Mouse (Mus musculus) G1E-ER4 (cell line): ENCODE results near the gene Vsir. TPM values are rescaled to one million over a fixed set of nuclear protein-coding genes. Genes with fewer than 3 reads are reported as not detected.

Experiments used
- GATA1 ChIP-seq: IDR thresholded peaks from one replicate; pipeline ENCODE4 v1.8.0; 2012; ENCODE audit warnings: low read length, inconsistent platforms
- polyA plus RNA-seq: library from polyadenylated mRNA; stranded (reverse); fragments of >175 nt; gene quantifications from 2 replicates; pipeline ENCODE4 v1.2.3, GENCODE M21; 2012

Gene Vsir
- polyA plus RNA-seq, 1 experiment, result not detected

DNA sequence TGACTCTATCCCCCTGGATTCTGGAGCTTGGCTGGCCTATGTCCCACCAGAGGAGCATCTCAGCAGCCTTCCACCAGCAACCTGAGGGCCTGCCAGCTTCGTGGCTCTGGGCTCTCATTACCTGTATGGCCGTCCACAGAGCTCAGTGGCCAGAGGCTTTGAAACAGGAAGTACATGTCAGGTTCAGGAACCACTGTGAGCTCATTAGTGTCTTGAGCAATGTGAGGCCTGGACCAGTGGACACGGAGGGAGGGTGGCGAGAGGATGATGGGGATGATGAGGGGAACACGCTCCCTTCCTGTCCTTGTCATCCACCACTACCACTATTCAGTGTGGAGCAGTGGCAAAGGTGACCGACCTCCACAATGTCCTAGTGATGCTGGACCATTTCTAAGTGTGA, 22.8 kb downstream of the Vsir start:
- no peak for TF ChIP-seq GATA1

DNA sequence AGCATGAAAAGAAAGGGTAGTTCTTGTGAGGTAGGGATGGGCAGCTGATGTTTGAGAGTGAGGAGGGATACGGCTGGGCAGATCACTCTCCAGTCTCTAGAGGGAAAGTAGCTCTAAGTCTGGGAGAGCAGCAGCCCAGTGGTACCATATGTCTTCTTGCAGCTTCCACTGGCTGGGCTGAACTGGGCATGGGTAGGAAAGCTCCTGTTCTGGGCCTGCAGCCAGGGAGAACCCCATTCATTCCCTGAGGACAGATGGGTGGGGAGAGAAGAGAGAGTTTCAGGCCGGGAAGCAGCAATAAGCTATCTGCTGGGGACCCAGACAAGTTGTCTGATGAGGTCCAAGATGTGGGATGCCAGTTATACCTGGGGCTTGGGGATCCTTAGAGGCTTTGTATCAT, 23.4 kb downstream of the Vsir start:
- no peak for TF ChIP-seq GATA1

DNA sequence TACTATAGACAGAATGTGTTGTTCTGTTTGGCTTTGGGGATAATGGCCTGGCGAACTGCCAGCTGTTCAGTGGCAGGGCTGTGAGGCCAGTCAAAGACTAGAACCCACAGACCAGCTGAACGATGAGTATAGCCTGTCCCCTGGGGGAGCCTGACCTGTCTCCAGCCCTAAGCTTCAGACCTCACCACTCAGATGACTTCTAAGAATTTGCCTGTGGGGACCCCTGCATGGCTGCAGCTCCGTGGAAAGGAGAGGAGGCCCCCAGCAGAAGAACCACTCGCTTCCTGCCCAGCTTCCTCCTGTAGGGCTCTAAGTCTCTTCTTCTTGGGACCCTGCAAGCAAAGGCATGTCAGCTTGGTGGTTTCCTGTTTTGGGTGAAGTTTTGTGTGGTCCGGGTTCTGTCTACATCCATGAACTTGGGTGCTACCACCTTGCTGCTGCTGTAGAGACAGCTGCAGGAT, 24.0 kb downstream of the Vsir start:
- no peak for TF ChIP-seq GATA1

GRCm38 (mm10) chr10:60371596-60372386, 25.1 kb downstream of the Vsir start:
- TF ChIP-seq GATA1, result no peak

DNA sequence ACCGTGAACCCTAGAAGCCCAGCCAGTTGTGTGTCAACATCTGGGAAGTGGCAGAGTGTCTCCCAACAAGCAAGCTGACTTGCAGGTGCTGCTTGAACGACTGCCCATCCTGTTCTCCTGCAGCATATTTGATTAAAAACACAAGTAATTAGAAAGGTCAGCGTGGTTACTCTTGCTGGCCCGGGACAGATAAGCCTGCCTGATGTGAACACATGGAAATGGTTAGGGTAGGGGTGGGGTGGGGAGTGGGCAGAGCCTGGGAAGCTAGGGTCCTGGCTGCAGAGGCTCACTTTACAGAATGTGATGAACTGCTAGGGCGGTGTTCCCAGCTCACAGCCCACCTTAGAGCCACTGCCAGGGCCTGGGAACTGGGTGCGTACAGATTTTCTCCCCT, 26.9 kb downstream of the Vsir start:
- TF ChIP-seq GATA1, result no peak

- TF ChIP-seq GATA1, result no peak
Observed at GRCm38 (mm10) chr10:60373937-60374578, 27.4 kb downstream of the Vsir start.

DNA sequence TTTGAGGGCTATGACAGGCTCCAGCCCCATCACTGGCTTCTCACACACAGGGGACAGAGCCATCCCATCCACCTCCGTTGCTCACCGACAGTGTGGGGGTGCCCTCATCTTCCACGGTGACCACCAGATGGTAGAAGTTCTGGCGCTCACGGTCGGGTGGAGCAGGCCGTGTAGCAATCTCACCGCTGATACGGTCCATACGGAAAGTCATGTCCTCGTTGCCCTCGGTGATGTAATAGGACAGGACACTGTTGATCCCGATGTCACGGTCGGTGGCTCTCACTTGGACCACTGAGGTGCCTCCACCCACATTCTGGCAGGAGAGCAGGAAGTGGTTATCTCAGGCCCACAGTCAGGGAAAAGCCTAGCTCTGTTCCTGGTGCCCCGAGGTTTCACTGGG, 30.1 kb downstream of the Vsir start:
- no peak for TF ChIP-seq GATA1

DNA sequence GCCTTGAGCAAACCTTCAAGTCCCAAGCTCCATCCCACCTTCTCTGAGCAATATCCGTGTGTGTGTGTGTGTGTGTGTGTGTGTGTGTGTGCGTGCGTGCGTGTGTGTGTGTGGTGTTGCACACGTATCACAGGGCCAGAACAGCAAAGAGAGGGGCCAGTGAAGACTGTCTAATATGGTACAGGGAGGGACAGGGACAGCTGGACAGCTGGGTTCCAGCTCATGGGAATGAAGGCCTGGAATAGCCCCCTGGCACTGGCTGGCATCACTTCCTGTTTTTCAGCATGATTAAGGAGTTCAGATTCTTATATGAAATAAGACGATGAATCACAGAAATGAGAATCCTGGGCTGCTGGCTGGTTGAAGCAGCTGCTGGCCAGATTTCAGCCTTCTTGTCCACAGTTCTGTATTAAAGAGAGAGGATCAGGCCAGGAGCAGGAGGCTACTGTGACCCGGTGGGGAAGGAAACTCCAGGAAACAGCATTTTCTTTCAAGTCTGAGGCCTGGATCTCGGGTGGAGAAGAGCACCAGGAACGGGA, 32.8 kb downstream of the Vsir start:
- no peak for TF ChIP-seq GATA1

GRCm38 (mm10) chr10:60380229-60380628, 33.6 kb downstream of the Vsir start:
- TF ChIP-seq GATA1, result no peak

DNA sequence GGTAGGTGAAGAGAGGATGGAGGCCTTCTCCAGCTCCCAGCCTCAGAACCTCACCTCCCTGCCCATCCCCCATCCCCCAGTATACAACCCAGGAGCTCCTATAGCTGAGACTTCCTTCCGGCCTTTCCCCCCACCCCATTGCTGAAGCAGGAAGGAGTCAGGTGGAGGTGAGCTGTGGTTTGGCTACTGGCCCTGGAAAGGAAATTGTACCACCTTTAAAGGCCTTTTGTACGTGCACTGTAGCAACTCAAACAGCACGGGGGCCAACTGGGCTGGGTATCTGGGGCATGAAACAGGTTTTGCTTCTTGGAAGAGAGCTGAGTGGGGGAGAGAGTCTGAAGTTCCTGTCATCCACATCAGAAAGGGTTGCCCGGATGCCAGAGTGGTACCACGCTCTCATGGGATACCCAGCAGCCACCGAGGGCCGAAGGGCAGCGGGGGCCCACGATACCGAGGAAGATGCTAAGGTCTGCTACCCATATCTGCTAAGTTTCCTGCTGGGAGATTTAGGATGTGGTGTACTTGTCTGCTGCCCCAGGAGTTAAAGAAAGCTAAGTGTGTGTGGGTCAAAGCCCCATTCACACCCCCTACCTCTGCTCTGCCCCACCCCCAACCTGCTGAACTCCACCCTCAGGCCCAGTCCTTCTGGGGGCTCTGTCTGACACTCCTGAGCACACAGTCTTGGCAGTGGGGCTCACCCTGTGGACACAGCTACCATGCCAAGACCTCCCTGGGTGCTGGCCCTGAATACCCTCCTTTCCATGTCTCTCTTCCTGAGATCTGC, 34.7 kb downstream of the Vsir start:
- TF ChIP-seq GATA1, result no peak

- no peak for TF ChIP-seq GATA1
Observed at GRCm38 (mm10) chr10:60388332-60388731, 41.7 kb downstream of the Vsir start.

DNA sequence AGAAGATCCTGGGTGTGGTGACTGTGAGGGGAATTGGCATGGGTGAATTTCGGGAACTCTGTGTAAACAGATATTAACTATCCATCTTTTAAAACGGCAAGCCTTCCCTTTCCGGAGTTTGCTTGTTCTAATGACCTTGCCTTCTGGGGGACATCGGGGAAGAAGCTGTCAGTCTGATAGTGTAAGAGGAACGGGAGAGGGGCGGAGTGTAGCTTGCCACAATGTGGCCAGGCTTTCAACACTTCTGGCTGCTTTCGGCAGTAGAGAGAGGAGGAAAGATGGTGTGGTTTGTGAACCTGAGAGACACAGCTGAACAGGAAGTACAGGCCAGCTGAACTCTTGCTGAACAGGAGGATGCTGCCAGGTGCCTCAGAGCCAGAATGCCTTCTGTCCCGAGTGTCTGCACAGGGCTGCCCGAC, 42.8 kb downstream of the Vsir start:
- TF ChIP-seq GATA1, result no peak

DNA sequence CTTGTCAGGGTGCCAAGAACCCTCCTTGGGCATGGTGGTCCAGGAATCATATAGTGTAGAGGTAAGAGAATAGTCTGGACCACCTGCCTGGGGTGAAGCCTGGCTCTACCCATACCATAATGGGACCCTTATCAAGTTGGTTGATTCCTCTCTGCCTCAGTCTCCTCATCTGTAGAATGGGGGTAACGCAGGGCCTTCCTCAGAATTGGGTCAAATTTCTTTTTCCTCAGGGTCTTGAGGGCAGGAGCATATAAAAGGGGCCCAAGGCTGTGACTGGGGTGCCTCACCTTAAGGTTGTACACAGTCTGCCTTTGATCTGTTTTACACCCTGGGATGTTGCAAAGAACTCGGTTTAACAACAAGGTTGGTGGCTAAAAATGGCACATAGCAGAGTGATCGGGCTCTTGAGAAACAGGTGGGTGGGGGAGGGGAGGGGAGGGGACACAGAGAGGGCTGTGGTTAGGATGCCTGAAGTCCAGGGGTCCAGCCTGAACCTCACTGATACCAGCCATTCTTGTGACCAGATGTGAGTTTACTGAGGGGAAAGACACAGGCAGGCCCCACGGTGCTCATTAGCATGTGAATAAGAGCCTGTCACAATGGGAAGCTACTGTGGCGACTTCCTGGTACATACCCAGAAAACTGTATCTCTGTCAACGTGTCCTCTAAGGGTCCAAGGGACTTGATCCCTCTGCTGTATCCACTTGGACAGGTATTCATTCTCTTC, 43.7 kb downstream of the Vsir start:
- TF ChIP-seq GATA1, result no peak

- TF ChIP-seq GATA1, result no peak
Observed at GRCm38 (mm10) chr10:60390904-60391420, 44.3 kb downstream of the Vsir start.

DNA sequence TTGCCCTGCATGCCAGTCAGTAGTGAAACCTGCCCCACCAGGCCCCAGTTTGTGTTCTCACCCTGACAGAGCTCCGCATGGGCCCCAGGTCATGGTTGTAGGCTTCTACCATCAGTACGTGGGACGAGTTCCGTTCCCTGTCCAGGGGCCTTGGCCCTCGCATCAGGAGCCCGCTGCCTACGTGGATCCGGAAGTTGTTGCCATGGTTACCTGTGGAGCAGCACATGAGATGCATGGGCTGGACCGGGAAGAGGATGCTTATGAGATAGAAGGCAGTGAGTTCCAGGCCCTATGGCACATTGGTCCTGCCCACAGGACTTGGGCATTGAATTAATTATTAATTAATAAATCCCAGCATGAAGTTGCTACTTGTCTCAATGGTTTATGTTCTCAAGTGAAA, 45.0 kb downstream of the Vsir start:
- no peak for TF ChIP-seq GATA1

GRCm38 (mm10) chr10:60394936-60395335, 48.3 kb downstream of the Vsir start:
- no peak for TF ChIP-seq GATA1
